Mouse (Mus musculus): ENCODE measurements around the gene Usp35.

DNA sequence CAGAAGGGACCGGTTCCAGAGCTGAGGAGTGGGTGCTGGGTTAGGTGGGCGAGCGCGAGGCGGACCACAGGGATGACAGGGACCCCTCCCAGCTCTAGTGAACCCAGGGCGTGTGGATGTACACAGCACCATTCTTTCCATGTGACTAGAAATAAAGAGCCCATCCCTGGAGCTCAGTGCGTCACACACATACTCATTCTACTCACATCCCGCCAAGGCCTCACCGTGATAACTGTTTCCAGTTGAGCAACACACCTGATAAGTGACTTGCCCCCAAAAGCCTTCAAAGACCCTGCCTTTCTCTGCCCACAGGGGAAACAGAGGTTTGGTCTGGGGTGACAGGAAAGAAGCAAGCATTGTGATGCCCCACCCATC, 834 bp upstream of the Usp35 start:
- TF ChIP-seq POLR2A (IDR thresholded peaks at IDR 0.05; ENCODE audit: control insufficient read depth in 1 of 2, insufficient read depth in 1 of 2, low read depth in 1 of 2, low read length in 2 of 2, poor library complexity in 1 of 2) (peak in 1 of 2 experiments; percentile 45; a peak in 1 of 4 replicates), UBTF (IDR thresholded peaks at IDR 0.05; ENCODE audit: borderline replicate concordance, insufficient read depth, low read depth, low read length) (no peak), TCF12 (IDR thresholded peaks at IDR 0.05; ENCODE audit: low read depth, low read length) (no peak), USF2 (IDR thresholded peaks at IDR 0.05; ENCODE audit: borderline replicate concordance in 1 of 2, insufficient read depth in 1 of 2, low read depth in 1 of 2, low read length in 2 of 2) (no peak), CTCF (IDR thresholded peaks at IDR 0.05 in 2 of 3, conservative IDR thresholded peaks at IDR 0.05 in 1 of 3; ENCODE audit: control insufficient read depth in 1 of 3, insufficient read depth in 1 of 3, low read depth in 2 of 3, low read length in 3 of 3, poor library complexity in 1 of 3, severe bottlenecking in 1 of 3) (no peak), ZMIZ1 (IDR thresholded peaks at IDR 0.05; ENCODE audit: low read depth, low read length) (no peak), MAX (IDR thresholded peaks at IDR 0.05; ENCODE audit: low read length) (0 out of 2 replicates have a peak, but pooled peaks have one; percentile 37), CHD2 (IDR thresholded peaks at IDR 0.05; ENCODE audit: low read length) (no peak)
